Mouse (Mus musculus): Measurements from ENCODE around the gene Eif3l. TPM values are rescaled to one million over a fixed set of nuclear protein-coding genes. Genes with fewer than 3 reads are reported as not detected.
A peak's percentile ranks its signal among the peaks of the same experiment; 100 is the strongest.

The Eif3l gene
- polyA plus RNA-seq, 1 experiment from 2014 or later, result 226 TPM

- Histone ChIP-seq H3K27ac (ENCODE audit: low read depth, low read length) (0 out of 2 replicates have a peak overlapping the region, but pooled peaks have one; percentile 31), H3K36me3 (ENCODE audit: control insufficient read depth, insufficient read depth, low read length) (no peaks in the 10 kb centered on the region), H3K4me3 (ENCODE audit: low read depth, low read length) (no peak overlapping the region), H3K9me3 (ENCODE audit: control insufficient read depth, low read length) (no peaks in the 10 kb centered on the region), H3K4me1 (replicated peaks; ENCODE audit: control insufficient read depth, insufficient read depth, low read length) (peaks cover 8% of the 10 kb centered on the region), H3K27me3 (ENCODE audit: control insufficient read depth, insufficient read depth, low read length) (peaks cover 33% of the 10 kb centered on the region), H3K4me2 (replicated peaks; ENCODE audit: low read depth, low read length) (no peak overlapping the region), H3K9ac (ENCODE audit: low read depth, low read length) (no peak overlapping the region)
- peak; percentile 87 for ATAC-seq (ENCODE audit: low FRiP score)
- peak; percentile 57 for DNase-seq (ENCODE audit: low spot score)
- 11% methylated on average over 4 of the region's 4 CpGs for WGBS
These were observed 30.1 kb upstream of the Eif3l start for GRCm38 (mm10) chr15:79044837-79045236.

- H3K4me1 ChIP-seq (replicated peaks; ENCODE audit: control insufficient read depth, insufficient read depth, low read length), result peaks cover 3% of the 10 kb centered on the region; the same call in 1 of the 2 replicates
- no peak for ATAC-seq (ENCODE audit: low FRiP score)
- no peak overlapping the region for H3K9ac ChIP-seq (ENCODE audit: low read depth, low read length)
- H3K27me3 ChIP-seq (ENCODE audit: control insufficient read depth, insufficient read depth, low read length), result peaks cover 8% of the 10 kb centered on the region
- H3K36me3 ChIP-seq (ENCODE audit: control insufficient read depth, insufficient read depth, low read length), result no peaks in the 10 kb centered on the region; the same call in 1 of the 2 replicates
- WGBS, result 77% methylated on average over 4 of the region's 4 CpGs
- no peaks in the 10 kb centered on the region for H3K9me3 ChIP-seq (ENCODE audit: control insufficient read depth, low read length)
- no peak for DNase-seq (ENCODE audit: low spot score)
- no peak overlapping the region for H3K27ac ChIP-seq (ENCODE audit: low read depth, low read length)
- no peak overlapping the region for H3K4me2 ChIP-seq (replicated peaks; ENCODE audit: low read depth, low read length)
- no peak overlapping the region for H3K4me3 ChIP-seq (ENCODE audit: low read depth, low read length)
These were observed 26.8 kb upstream of the Eif3l start for GRCm38 (mm10) chr15:79048186-79048585.

- Histone ChIP-seq H3K27me3 (ENCODE audit: control insufficient read depth, insufficient read depth, low read length) (no peaks in the 10 kb centered on the region), H3K4me2 (replicated peaks; ENCODE audit: low read depth, low read length) (no peak overlapping the region), H3K9ac (ENCODE audit: low read depth, low read length) (peak overlapping the region; percentile 20; the same call in 1 of the 2 replicates), H3K9me3 (ENCODE audit: control insufficient read depth, low read length) (no peaks in the 10 kb centered on the region), H3K27ac (ENCODE audit: low read depth, low read length) (no peak overlapping the region), H3K4me1 (replicated peaks; ENCODE audit: control insufficient read depth, insufficient read depth, low read length) (no peaks in the 10 kb centered on the region; the same call in 1 of the 2 replicates), H3K36me3 (ENCODE audit: control insufficient read depth, insufficient read depth, low read length) (peaks cover 11% of the 10 kb centered on the region), H3K4me3 (ENCODE audit: low read depth, low read length) (no peak overlapping the region)
- no peak for DNase-seq (ENCODE audit: low spot score)
- 58% methylated on average over 9 of the region's 9 CpGs for WGBS
- ATAC-seq (ENCODE audit: low FRiP score), result peak; percentile 64; the same call in 1 of the 2 replicates
These were observed 24.7 kb upstream of the Eif3l start for GRCm38 (mm10) chr15:79050160-79050845.

- H3K27me3 ChIP-seq (ENCODE audit: control insufficient read depth, insufficient read depth, low read length), result no peaks in the 10 kb centered on the region
- 85% methylated on average over 2 of the region's 2 CpGs for WGBS
- DNase-seq (ENCODE audit: low spot score) (no peak), ATAC-seq (ENCODE audit: low FRiP score) (no peak)
- H3K4me1 ChIP-seq (replicated peaks; ENCODE audit: control insufficient read depth, insufficient read depth, low read length), result no peaks in the 10 kb centered on the region; the same call in 1 of the 2 replicates
- no peaks in the 10 kb centered on the region for H3K9me3 ChIP-seq (ENCODE audit: control insufficient read depth, low read length)
- H3K36me3 ChIP-seq (ENCODE audit: control insufficient read depth, insufficient read depth, low read length), result peaks cover 16% of the 10 kb centered on the region
- H3K27ac ChIP-seq (ENCODE audit: low read depth, low read length), result no peak overlapping the region
- H3K4me2 ChIP-seq (replicated peaks; ENCODE audit: low read depth, low read length), result no peak overlapping the region
- no peak overlapping the region for H3K4me3 ChIP-seq (ENCODE audit: low read depth, low read length)
- H3K9ac ChIP-seq (ENCODE audit: low read depth, low read length), result no peak overlapping the region
These were observed 24.0 kb upstream of the Eif3l start for GRCm38 (mm10) chr15:79050964-79051363.

- no peaks in the 10 kb centered on the region for H3K9me3 ChIP-seq (ENCODE audit: control insufficient read depth, low read length)
- H3K9ac ChIP-seq (ENCODE audit: low read depth, low read length), result no peak overlapping the region
- H3K4me1 ChIP-seq (replicated peaks; ENCODE audit: control insufficient read depth, insufficient read depth, low read length), result no peaks in the 10 kb centered on the region; the same call in 1 of the 2 replicates
- no peak overlapping the region for H3K4me3 ChIP-seq (ENCODE audit: low read depth, low read length)
- no peak overlapping the region for H3K27ac ChIP-seq (ENCODE audit: low read depth, low read length)
- peaks cover 16% of the 10 kb centered on the region for H3K36me3 ChIP-seq (ENCODE audit: control insufficient read depth, insufficient read depth, low read length)
- no peak overlapping the region for H3K4me2 ChIP-seq (replicated peaks; ENCODE audit: low read depth, low read length)
- no peak for ATAC-seq (ENCODE audit: low FRiP score)
- H3K27me3 ChIP-seq (ENCODE audit: control insufficient read depth, insufficient read depth, low read length), result no peaks in the 10 kb centered on the region
- whole genome bisulfite sequencing, result 69% methylated on average over 13 of the region's 13 CpGs
- DNase-seq (ENCODE audit: low spot score), result no peak
These were observed 23.3 kb upstream of the Eif3l start for GRCm38 (mm10) chr15:79051461-79052360.

- ATAC-seq (ENCODE audit: low FRiP score), result no peak
- WGBS, result 83% methylated on average over 2 of the region's 2 CpGs
- peaks cover 16% of the 10 kb centered on the region for H3K36me3 ChIP-seq (ENCODE audit: control insufficient read depth, insufficient read depth, low read length)
These were observed 22.6 kb upstream of the Eif3l start for GRCm38 (mm10) chr15:79052366-79052765.

GRCm38 (mm10) chr15:79056601-79057000 is 18.4 kb upstream of the Eif3l start:
- no peak for ATAC-seq (ENCODE audit: low FRiP score)
- 89% methylated on average over 7 of the region's 7 CpGs for WGBS
- peaks cover 23% of the 10 kb centered on the region for H3K36me3 ChIP-seq (ENCODE audit: control insufficient read depth, insufficient read depth, low read length)

More at GRCm38 (mm10) chr15:79052366-79052765, 22.6 kb upstream of the Eif3l start:
- H3K9ac ChIP-seq (ENCODE audit: low read depth, low read length), result no peak overlapping the region
- no peaks in the 10 kb centered on the region for H3K27me3 ChIP-seq (ENCODE audit: control insufficient read depth, insufficient read depth, low read length)
- H3K4me1 ChIP-seq (replicated peaks; ENCODE audit: control insufficient read depth, insufficient read depth, low read length), result no peaks in the 10 kb centered on the region; the same call in 1 of the 2 replicates
- H3K9me3 ChIP-seq (ENCODE audit: control insufficient read depth, low read length), result no peaks in the 10 kb centered on the region
- no peak overlapping the region for H3K4me2 ChIP-seq (replicated peaks; ENCODE audit: low read depth, low read length)
- DNase-seq (ENCODE audit: low spot score), result no peak
- H3K27ac ChIP-seq (ENCODE audit: low read depth, low read length), result no peak overlapping the region
- H3K4me3 ChIP-seq (ENCODE audit: low read depth, low read length), result no peak overlapping the region

GRCm38 (mm10) chr15:79057850-79058249 is 17.1 kb upstream of the Eif3l start:
- Histone ChIP-seq H3K4me2 (replicated peaks; ENCODE audit: low read depth, low read length) (no peak overlapping the region), H3K36me3 (ENCODE audit: control insufficient read depth, insufficient read depth, low read length) (peaks cover 23% of the 10 kb centered on the region), H3K4me3 (ENCODE audit: low read depth, low read length) (no peak overlapping the region), H3K27me3 (ENCODE audit: control insufficient read depth, insufficient read depth, low read length) (no peaks in the 10 kb centered on the region), H3K9ac (ENCODE audit: low read depth, low read length) (no peak overlapping the region), H3K9me3 (ENCODE audit: control insufficient read depth, low read length) (no peaks in the 10 kb centered on the region), H3K4me1 (replicated peaks; ENCODE audit: control insufficient read depth, insufficient read depth, low read length) (no peaks in the 10 kb centered on the region), H3K27ac (ENCODE audit: low read depth, low read length) (no peak overlapping the region)
- WGBS, result 95% methylated on average over 6 of the region's 6 CpGs
- DNase-seq (ENCODE audit: low spot score), result no peak
- ATAC-seq (ENCODE audit: low FRiP score), result no peak

More at GRCm38 (mm10) chr15:79056601-79057000, 18.4 kb upstream of the Eif3l start:
- no peak overlapping the region for H3K9ac ChIP-seq (ENCODE audit: low read depth, low read length)
- H3K4me3 ChIP-seq (ENCODE audit: low read depth, low read length), result no peak overlapping the region
- no peaks in the 10 kb centered on the region for H3K27me3 ChIP-seq (ENCODE audit: control insufficient read depth, insufficient read depth, low read length)
- no peaks in the 10 kb centered on the region for H3K9me3 ChIP-seq (ENCODE audit: control insufficient read depth, low read length)
- H3K27ac ChIP-seq (ENCODE audit: low read depth, low read length), result no peak overlapping the region
- no peaks in the 10 kb centered on the region for H3K4me1 ChIP-seq (replicated peaks; ENCODE audit: control insufficient read depth, insufficient read depth, low read length)
- DNase-seq (ENCODE audit: low spot score), result no peak
- no peak overlapping the region for H3K4me2 ChIP-seq (replicated peaks; ENCODE audit: low read depth, low read length)

Measured in hindbrain, embryonic 11.5 days (tissue).